Mouse (Mus musculus) kidney, adult 2 months (tissue): ENCODE measurements around the gene Six6.

Experiments used
- CTCF ChIP-seq: fragments of 200-500 bp; conservative IDR thresholded peaks from 2 replicates; pipeline ENCODE4 v1.5.1; 2011; ENCODE audit warnings: low read depth, mild to moderate bottlenecking, control low read depth, low read length, moderate library complexity, mixed read lengths; ENCODE audit not compliant: insufficient read depth, insufficient read length
- POLR2A ChIP-seq: fragments of 200-500 bp; IDR thresholded peaks from one replicate; pipeline ENCODE4 v1.6.1; 2011; ENCODE audit warnings: low read depth, low read length, control low read depth

- no peak for TF ChIP-seq CTCF
- no peak for TF ChIP-seq POLR2A
Observed at GRCm38 (mm10) chr12:72958446-72958845, 18.8 kb downstream of the Six6 start.
